Mouse (Mus musculus) common myeloid progenitor, adult 5-6 weeks (primary cell): ENCODE data around the gene A130010J15Rik. TPM values are rescaled to one million over a fixed set of nuclear protein-coding genes. Genes with fewer than 3 reads are reported as not detected.

Source experiments
- ATAC-seq: replicated peaks from 2 replicates; pipeline ENCODE4 v1.8.0; 2016; ENCODE audit warnings: low read depth, mild to moderate bottlenecking, moderate TSS enrichment, inconsistent platforms; ENCODE audit not compliant: poor library complexity, severe bottlenecking
- total RNA-seq: library from RNA; stranded (forward); fragments of 200-1000, 187-1606 nt; gene quantifications from 2 replicates; pipeline ENCODE4 v1.2.3, GENCODE M21; 2017

A130010J15Rik gene
- total RNA-seq, 1 experiment from 2014 or later: 12.7 TPM

GRCm38 (mm10) chr1:193153561-193153960, 14.3 kb upstream of the A130010J15Rik start:
- no peak for ATAC-seq

DNA sequence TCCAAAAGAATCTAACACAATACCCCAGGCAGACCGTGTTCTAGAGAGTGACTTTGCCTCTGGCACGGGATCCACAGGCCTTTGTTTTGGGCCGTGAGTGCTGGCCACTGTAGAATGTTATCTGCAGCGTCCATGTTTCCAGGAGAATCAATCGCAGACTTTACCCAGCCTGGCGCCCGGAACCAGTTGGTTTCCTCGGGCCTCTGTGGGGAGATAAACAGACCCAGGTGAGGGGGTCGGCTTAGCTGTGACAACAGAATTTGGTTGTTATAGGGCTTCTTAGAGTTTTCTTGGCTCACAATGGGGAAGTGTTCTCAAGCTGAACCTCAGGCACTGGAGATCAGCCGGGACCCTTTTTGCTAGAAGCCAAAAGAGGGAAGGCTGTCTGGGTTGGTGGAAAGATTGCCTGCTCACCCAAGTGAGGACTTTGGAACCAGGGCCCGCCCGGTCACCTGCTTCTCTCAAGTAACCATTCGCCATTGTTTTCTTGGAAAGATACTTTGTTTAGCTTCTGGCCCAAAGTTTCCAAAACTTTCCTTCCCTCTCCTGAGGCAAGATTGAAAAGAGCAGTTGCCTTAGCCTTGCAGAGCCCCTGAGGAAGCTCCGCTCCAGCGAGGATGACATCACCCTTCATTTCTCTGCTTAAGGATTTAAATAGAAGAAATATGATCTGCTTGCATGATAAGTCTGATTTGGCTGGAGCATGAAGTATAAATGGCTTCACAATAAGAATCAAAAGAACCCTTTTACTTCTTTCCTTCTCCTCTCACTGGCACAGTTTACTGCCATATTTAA, 11.3 kb upstream of the A130010J15Rik start:
- peak; percentile 34 for ATAC-seq

DNA sequence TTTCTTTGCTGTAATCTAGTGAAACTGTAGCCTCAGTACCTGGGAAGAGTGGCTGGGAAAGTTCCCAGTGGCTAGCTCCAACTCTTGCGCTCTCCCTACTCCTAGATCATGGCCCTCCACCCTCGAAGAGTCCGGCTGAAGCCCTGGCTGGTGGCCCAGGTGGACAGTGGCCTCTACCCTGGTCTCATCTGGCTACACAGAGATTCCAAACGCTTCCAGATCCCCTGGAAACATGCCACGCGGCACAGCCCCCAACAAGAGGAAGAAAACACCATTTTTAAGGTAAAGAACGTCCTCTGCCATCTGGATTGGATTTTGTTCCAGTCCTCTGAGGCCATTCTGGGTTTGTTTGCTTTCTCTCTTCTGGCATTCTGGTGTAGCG, 10.7 kb upstream of the A130010J15Rik start:
- ATAC-seq: no peak

DNA sequence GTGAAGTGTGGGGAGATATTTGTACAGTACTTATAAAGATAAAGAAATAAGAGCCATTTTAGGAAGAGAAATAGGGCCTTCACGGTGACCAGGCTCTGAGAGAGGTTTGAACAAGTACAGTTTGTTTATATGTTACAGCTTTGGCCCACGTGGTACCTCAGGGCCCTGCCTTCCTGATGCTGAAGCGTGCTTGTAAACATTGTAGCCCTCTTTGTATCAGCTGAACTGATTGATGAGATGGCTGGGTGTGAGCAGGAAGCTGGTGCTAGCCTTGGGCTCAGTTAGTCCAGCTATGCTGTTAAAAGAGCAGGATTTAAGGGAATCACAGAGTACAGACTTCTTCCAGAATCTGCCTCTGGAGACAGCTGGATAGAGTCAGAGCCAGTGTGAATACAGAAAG, 8.7 kb upstream of the A130010J15Rik start:
- ATAC-seq: no peak

DNA sequence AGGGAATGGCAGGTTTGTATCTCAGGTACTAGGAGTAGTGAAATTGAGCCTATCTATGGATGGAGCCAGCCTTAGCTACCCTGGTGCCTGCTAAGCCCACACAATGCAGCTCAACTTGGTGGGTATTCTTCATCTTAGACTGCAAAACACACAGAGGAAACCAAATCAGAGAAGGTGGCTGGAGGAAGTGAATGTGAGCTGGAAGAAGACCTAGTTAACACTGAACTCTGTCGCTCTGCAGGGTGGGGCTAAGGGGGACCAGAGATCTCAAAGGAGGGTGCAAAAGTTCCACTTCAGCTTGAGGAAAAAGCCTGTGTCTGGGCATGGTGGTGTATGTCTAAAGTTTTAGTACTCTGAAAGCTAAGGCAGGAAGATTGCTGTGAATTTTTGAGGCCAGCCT, 8.2 kb upstream of the A130010J15Rik start:
- peak; percentile 9; the same call in 1 of the 2 replicates for ATAC-seq

DNA sequence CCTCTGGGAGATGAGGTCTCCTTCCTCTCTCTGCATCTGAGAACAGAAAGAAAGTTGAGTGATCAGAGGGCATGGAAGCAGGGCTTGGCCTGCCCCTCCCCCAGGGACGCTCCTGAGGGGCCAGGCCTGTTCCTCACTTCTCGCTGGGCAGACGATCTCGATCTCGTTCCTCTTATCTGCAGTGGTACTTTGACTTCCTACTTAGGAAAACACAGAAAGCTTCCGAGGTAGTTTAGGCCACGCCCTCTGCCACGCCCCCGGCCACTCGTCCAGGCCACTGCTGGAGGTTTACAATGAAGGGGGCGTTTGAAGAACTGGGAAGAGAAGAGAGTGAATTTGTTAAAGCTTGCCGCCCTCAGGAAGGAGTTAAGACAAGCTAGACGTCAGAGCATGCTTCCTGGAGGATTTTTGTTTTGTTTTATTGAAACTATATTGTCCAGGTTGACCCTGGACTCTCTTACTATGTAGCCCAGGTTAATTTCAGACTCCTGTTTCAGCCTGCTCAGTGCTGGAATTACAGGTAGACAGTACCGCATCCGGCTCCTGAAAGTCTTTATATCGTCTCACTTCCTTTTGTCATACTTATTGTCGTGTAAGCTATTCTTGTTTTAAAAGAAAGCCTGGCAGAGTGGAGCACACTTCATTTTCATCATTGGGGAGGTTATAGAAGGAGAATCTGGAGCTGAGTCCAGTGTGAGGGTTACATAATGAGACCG, 7.4 kb upstream of the A130010J15Rik start:
- peak; percentile 89 for ATAC-seq

GRCm38 (mm10) chr1:193169228-193169627, 1.4 kb downstream of the A130010J15Rik start:
- ATAC-seq: no peak

GRCm38 (mm10) chr1:193169856-193170255, 2.0 kb downstream of the A130010J15Rik start:
- peak; percentile 31 for ATAC-seq

GRCm38 (mm10) chr1:193172991-193173809, 5.4 kb downstream of the A130010J15Rik start:
- ATAC-seq: peak; percentile 85

DNA sequence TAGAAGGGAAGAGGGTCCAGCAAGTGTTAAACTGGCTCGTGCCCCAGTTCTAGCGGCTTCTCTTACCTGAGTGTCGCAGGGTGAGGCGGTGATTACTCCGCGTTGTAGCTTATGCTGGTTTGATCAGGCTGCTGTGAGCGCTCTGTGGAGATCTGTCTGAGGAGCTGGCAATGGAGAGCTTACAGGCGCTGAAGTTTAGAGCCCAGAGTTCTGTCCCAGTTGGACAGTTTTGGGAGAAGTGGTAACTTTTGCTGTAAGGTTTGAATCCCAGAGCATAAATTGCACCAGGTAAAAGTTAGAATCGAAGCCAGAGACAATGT, 5.9 kb downstream of the A130010J15Rik start:
- ATAC-seq: no peak

GRCm38 (mm10) chr1:193174143-193174733, 6.4 kb downstream of the A130010J15Rik start:
- no peak for ATAC-seq

GRCm38 (mm10) chr1:193181104-193181503, 13.3 kb downstream of the A130010J15Rik start:
- no peak for ATAC-seq

DNA sequence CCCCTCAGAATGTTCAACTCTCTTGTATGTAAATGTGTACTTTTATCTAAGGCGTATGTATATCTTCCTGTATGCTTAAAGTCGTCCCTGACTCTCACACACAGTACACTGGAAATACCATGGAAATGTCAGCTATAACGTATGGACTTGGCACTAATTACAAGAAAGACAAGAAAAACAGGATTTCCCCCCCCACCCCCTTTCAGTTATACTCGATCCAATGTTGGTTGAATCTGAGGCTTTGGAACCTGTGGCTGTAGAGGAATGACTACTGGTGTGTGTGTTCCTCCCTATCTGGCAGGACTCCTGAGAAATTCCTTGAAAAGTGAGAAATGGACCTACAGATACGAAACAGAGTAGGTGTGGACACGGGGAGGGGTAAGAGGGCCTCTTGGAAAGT, 20.4 kb downstream of the A130010J15Rik start:
- no peak for ATAC-seq

DNA sequence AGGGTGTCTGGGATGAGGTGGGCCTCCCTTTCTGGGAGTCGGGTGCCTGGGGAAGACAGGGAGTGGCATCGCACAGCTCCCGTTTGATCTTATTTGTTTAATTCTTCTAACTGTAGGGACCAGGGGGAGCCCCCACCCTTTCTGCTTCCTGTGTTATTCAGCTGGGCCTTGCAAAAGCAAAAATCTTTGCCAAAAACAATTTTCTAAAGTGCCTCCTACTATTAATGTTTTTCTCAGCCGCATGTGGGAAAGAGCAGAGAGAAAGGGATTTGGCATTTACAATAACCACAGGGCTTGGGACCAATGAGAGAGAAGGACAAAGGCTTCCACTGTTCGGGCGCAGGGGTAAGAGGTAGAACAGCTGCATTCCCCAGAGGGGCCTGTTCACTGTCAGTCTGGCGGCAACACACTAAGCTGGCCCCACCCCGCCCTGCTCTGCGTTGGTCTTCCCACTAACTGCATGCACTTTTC, 21.3 kb downstream of the A130010J15Rik start:
- no peak for ATAC-seq

- no peak for ATAC-seq
Measured at GRCm38 (mm10) chr1:193189771-193190170, 21.9 kb downstream of the A130010J15Rik start.

- ATAC-seq: peak; percentile 90
Measured at GRCm38 (mm10) chr1:193191675-193192283, 23.9 kb downstream of the A130010J15Rik start.

- ATAC-seq: no peak
Measured at GRCm38 (mm10) chr1:193194416-193195140, 26.7 kb downstream of the A130010J15Rik start.

DNA sequence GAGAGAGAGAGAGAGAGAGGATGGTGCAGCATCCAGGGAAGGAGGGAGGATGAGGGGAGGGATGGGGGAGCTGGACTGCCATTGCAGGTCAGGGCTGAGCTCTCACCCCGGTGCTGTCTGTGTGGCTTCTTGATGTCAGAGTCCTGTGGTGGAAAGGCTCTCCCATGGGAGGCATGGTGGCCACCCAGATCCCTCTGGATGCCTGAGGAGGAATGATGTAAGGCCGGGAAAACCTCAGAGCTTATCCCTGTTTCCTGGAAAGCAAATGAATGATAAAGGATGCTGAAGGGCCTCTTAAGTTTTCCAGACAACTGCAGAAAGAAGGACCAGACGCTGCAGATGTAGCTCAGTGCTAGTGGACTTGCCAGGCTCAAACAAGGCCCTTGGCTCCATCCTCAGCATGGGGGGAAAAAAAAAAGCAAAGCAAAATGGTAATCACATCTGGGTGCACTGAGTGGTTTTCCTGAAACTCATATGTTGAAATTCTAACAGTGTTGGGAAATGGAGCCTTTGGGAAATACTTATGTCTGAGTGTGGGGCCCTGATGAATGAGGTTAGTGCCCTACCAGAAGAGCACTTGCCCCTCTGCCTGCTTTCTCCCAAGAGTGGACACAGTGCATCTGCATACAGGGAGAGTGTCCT, 27.4 kb downstream of the A130010J15Rik start:
- no peak for ATAC-seq
